Mouse (Mus musculus) intestine, postnatal 0 days (tissue): Measurements from ENCODE around the gene Armcx6. TPM values are rescaled to one million over a fixed set of nuclear protein-coding genes. Genes with fewer than 3 reads are reported as not detected.
A peak's percentile ranks its signal among the peaks of the same experiment; 100 is the strongest.
"Not testable (repeated sequence)": the region's sequence is repeated elsewhere in the genome, so short reads cannot be mapped to it uniquely, and the experiment has no call there.

Experiments
- ATAC-seq: fragments of 200-750 bp; cut with Nextera tagmentation; 2 replicates; pipeline ENCODE4 v1.8.0; 2017; ENCODE audit warnings: mild to moderate bottlenecking, moderate TSS enrichment, moderate library complexity
- H3K27ac ChIP-seq: fragments of 300-500 bp; sonication (generic); 2 replicates; pipeline ENCODE4 v1.5.1; 2014; ENCODE audit warnings: mild to moderate bottlenecking, low read depth, low read length, moderate library complexity
- H3K27me3 ChIP-seq: fragments of 300-500 bp; sonication (generic); replicated peaks from 2 replicates; pipeline ENCODE4 v1.6.1; 2014; ENCODE audit warnings: low read length, mixed read lengths; ENCODE audit not compliant: control insufficient read depth, insufficient read depth
- H3K36me3 ChIP-seq: fragments of 300-500 bp; sonication (generic); 2 replicates; pipeline ENCODE4 v1.6.1; 2014; ENCODE audit warnings: mild to moderate bottlenecking, moderate library complexity; ENCODE audit not compliant: control insufficient read depth, insufficient read depth
- H3K4me1 ChIP-seq: fragments of 300-500 bp; sonication (generic); replicated peaks from 2 replicates; pipeline ENCODE4 v1.6.1; 2014; ENCODE audit warnings: antibody characterized with exemption, low read length, mixed read lengths; ENCODE audit not compliant: control insufficient read depth, insufficient read depth
- H3K4me2 ChIP-seq: fragments of 300-500 bp; sonication (generic); replicated peaks from 2 replicates; pipeline ENCODE4 v1.6.1; 2014; ENCODE audit warnings: low read depth, mild to moderate bottlenecking, moderate library complexity
- H3K4me3 ChIP-seq: fragments of 300-500 bp; sonication (generic); 2 replicates; pipeline ENCODE4 v1.5.1; 2014; ENCODE audit warnings: low read depth, low read length
- H3K9ac ChIP-seq: fragments of 300-500 bp; sonication (generic); 2 replicates; pipeline ENCODE4 v1.6.1; 2014; ENCODE audit warnings: mild to moderate bottlenecking, low read depth, low read length
- H3K9me3 ChIP-seq: fragments of 300-500 bp; sonication (generic); 2 replicates; pipeline ENCODE4 v1.6.1; 2016; ENCODE audit warnings: mixed run types; ENCODE audit not compliant: control insufficient read depth
- CTCF ChIP-seq: sonication (generic); IDR thresholded peaks from 2 replicates; pipeline ENCODE4 v1.5.1; 2016; ENCODE audit warnings: low read depth, mild to moderate bottlenecking, control low read depth, antibody characterized with exemption, moderate library complexity
- WGBS: fragments of 180-500 bp; shearing (Covaris S2); extraction: QIAGEN DNeasy Blood & Tissue Kit; methylation state at CpG from one replicate; pipeline ENCODE4 v1.1.7; 2014; 5-methylcytosine and 5-hydroxymethylcytosine counted together
- polyA plus RNA-seq: library from polyadenylated mRNA; unstranded; fragments of >200 nt; fragmentation: Nextera tagmentation; extraction: Ambion mirVana; gene quantifications from 2 replicates; pipeline ENCODE4 v1.2.1, GENCODE M21; 2015

Gene Armcx6
- polyA plus RNA-seq, 1 experiment from 2014 or later: 8.3 TPM

GRCm38 (mm10) chrX:134752584-134752983 is 1.4 kb upstream of the Armcx6 start:
- Histone ChIP-seq H3K4me1 (no peaks in the 10 kb centered on the region), H3K36me3 (no peaks in the 10 kb centered on the region), H3K27ac (no peak overlapping the region), H3K9me3 (no peaks in the 10 kb centered on the region), H3K4me3 (no peak overlapping the region), H3K4me2 (no peak overlapping the region), H3K27me3 (no peaks in the 10 kb centered on the region), H3K9ac (no peak overlapping the region)
- ATAC-seq: no peak
- TF ChIP-seq CTCF: no peak
- WGBS: 48% methylated on average over 4 of the region's 4 CpGs

GRCm38 (mm10) chrX:134751910-134752309 is 693 bp upstream of the Armcx6 start:
- no peak for ATAC-seq
- H3K9ac ChIP-seq: no peak overlapping the region
- WGBS: 48% methylated on average over 2 of the region's 2 CpGs
- H3K27me3 ChIP-seq: no peaks in the 10 kb centered on the region
- H3K4me2 ChIP-seq: no peak overlapping the region
- no peak for TF ChIP-seq CTCF
- H3K4me1 ChIP-seq: no peaks in the 10 kb centered on the region
- no peaks in the 10 kb centered on the region for H3K9me3 ChIP-seq
- no peak overlapping the region for H3K27ac ChIP-seq
- H3K36me3 ChIP-seq: no peaks in the 10 kb centered on the region
- H3K4me3 ChIP-seq: no peak overlapping the region

- Histone ChIP-seq H3K4me3 (no peak overlapping the region), H3K36me3 (no peaks in the 10 kb centered on the region), H3K4me1 (no peaks in the 10 kb centered on the region), H3K4me2 (no peak overlapping the region), H3K27me3 (no peaks in the 10 kb centered on the region), H3K9ac (no peak overlapping the region), H3K9me3 (no peaks in the 10 kb centered on the region), H3K27ac (no peak overlapping the region)
- WGBS: 31% methylated on average over 5 of the region's 5 CpGs
- 0 out of 2 replicates have a peak, but pooled peaks have one; percentile 28 for ATAC-seq
- peak; percentile 83 for TF ChIP-seq CTCF
These were observed 4.8 kb downstream of the Armcx6 start for GRCm38 (mm10) chrX:134746459-134746858.

GRCm38 (mm10) chrX:134741862-134742261 is 9.4 kb downstream of the Armcx6 start:
- H3K27ac ChIP-seq: no peak overlapping the region
- H3K27me3 ChIP-seq: no peaks in the 10 kb centered on the region
- WGBS: 65% methylated on average over 5 of the region's 5 CpGs
- ATAC-seq: no peak
- no peak overlapping the region for H3K4me3 ChIP-seq
- H3K4me1 ChIP-seq: no peaks in the 10 kb centered on the region
- H3K9ac ChIP-seq: no peak overlapping the region
- no peak overlapping the region for H3K4me2 ChIP-seq
- no peaks in the 10 kb centered on the region for H3K36me3 ChIP-seq
- H3K9me3 ChIP-seq: no peaks in the 10 kb centered on the region
- TF ChIP-seq CTCF: no peak

- H3K4me2 ChIP-seq: no peak overlapping the region
- no peaks in the 10 kb centered on the region for H3K27me3 ChIP-seq
- no peak for ATAC-seq
- H3K9ac ChIP-seq: no peak overlapping the region
- H3K27ac ChIP-seq: no peak overlapping the region
- WGBS: 61% methylated on average over 4 of the region's 4 CpGs
- TF ChIP-seq CTCF: no peak
- H3K36me3 ChIP-seq: no peaks in the 10 kb centered on the region
- no peaks in the 10 kb centered on the region for H3K9me3 ChIP-seq
- no peak overlapping the region for H3K4me3 ChIP-seq
- no peaks in the 10 kb centered on the region for H3K4me1 ChIP-seq
These were observed 12.1 kb downstream of the Armcx6 start for GRCm38 (mm10) chrX:134739160-134739559.

- no peak for ATAC-seq
- 96% methylated on average over 1 of the region's 1 CpGs for WGBS
- no peaks in the 10 kb centered on the region for H3K27me3 ChIP-seq
These were observed 13.4 kb downstream of the Armcx6 start for GRCm38 (mm10) chrX:134737796-134738195.

GRCm38 (mm10) chrX:134729778-134730177 is 21.4 kb downstream of the Armcx6 start:
- Histone ChIP-seq H3K4me1 (no peaks in the 10 kb centered on the region), H3K4me2 (no peak overlapping the region), H3K4me3 (no peak overlapping the region), H3K27me3 (no peaks in the 10 kb centered on the region), H3K27ac (no peak overlapping the region), H3K9ac (no peak overlapping the region), H3K9me3 (no peaks in the 10 kb centered on the region), H3K36me3 (no peaks in the 10 kb centered on the region)
- peak; percentile 76 for TF ChIP-seq CTCF
- no peak for ATAC-seq
- 49% methylated on average over 4 of the region's 4 CpGs for WGBS

More at GRCm38 (mm10) chrX:134737796-134738195, 13.4 kb downstream of the Armcx6 start:
- Histone ChIP-seq H3K27ac (no peak overlapping the region), H3K4me1 (no peaks in the 10 kb centered on the region), H3K9ac (no peak overlapping the region), H3K4me3 (no peak overlapping the region), H3K9me3 (no peaks in the 10 kb centered on the region), H3K36me3 (no peaks in the 10 kb centered on the region), H3K4me2 (no peak overlapping the region)
- no peak for TF ChIP-seq CTCF

- H3K9me3 ChIP-seq, ATAC-seq, H3K27ac ChIP-seq, H3K4me1 ChIP-seq, H3K36me3 ChIP-seq, H3K9ac ChIP-seq, H3K4me2 ChIP-seq, H3K4me3 ChIP-seq, H3K27me3 ChIP-seq: not testable (repeated sequence)
- WGBS: 44% methylated on average over 1 of the region's 2 CpGs
These were observed 27.5 kb downstream of the Armcx6 start for GRCm38 (mm10) chrX:134723762-134724161.
